Mouse (Mus musculus) kidney, postnatal 4 days (tissue): ENCODE measurements around the gene Radil.

ENCODE experiments used
- DNase-seq, 2 experiments: peaks; one replicate each; pipeline ENCODE4 v3.0.0; 2021; ENCODE audit warnings: mixed read lengths in 2 of 2

Radil gene

GRCm38 (mm10) chr5:142537286-142537685, 13.6 kb downstream of the Radil start:
- DNase-seq = peak in 1 of 2 experiments; percentile 30

- DNase-seq = no peak
Observed at GRCm38 (mm10) chr5:142535388-142535787, 15.5 kb downstream of the Radil start.

- DNase-seq = no peak
Observed at GRCm38 (mm10) chr5:142529915-142530314, 21.0 kb downstream of the Radil start, which contains the start of gene Papolb. TSS of gene Papolb (minus strand) at chr5:142530076.

- DNase-seq = no peak
Observed at GRCm38 (mm10) chr5:142524711-142525464, 26.0 kb downstream of the Radil start.

GRCm38 (mm10) chr5:142521195-142521866, 29.6 kb downstream of the Radil start:
- no peak for DNase-seq

GRCm38 (mm10) chr5:142520360-142520759, 30.5 kb downstream of the Radil start:
- no peak for DNase-seq

- DNase-seq = peak in 1 of 2 experiments; percentile 23
Observed at GRCm38 (mm10) chr5:142518973-142519372, 31.9 kb downstream of the Radil start.

- DNase-seq = no peak
Observed at GRCm38 (mm10) chr5:142512112-142512511, 38.8 kb downstream of the Radil start.

GRCm38 (mm10) chr5:142510061-142510414, 40.9 kb downstream of the Radil start:
- no peak for DNase-seq

GRCm38 (mm10) chr5:142509141-142510060, 41.5 kb downstream of the Radil start:
- DNase-seq = peak in 1 of 2 experiments; percentile 40

- peak in 1 of 2 experiments; percentile 37 for DNase-seq
Observed at GRCm38 (mm10) chr5:142505695-142506423, 45.0 kb downstream of the Radil start.

GRCm38 (mm10) chr5:142504175-142504574, 46.7 kb downstream of the Radil start:
- no peak for DNase-seq

GRCm38 (mm10) chr5:142502414-142502813, 48.5 kb downstream of the Radil start:
- DNase-seq = peak; percentile 84 to 90

- DNase-seq = peak in 1 of 2 experiments; percentile 31
Observed at GRCm38 (mm10) chr5:142500918-142501317, 50.0 kb downstream of the Radil start.

GRCm38 (mm10) chr5:142498964-142499363, 51.9 kb downstream of the Radil start:
- peak; percentile 71 to 73 for DNase-seq

- no peak for DNase-seq
Observed at GRCm38 (mm10) chr5:142495321-142496096, 55.4 kb downstream of the Radil start.

- no peak for DNase-seq
Observed at GRCm38 (mm10) chr5:142493307-142493706, 57.6 kb downstream of the Radil start.

GRCm38 (mm10) chr5:142489955-142490707, 60.8 kb downstream of the Radil start:
- no peak for DNase-seq

GRCm38 (mm10) chr5:142486654-142487053, 64.2 kb downstream of the Radil start:
- DNase-seq = no peak

- no peak for DNase-seq
Observed at GRCm38 (mm10) chr5:142483581-142483980, 67.3 kb downstream of the Radil start.

GRCm38 (mm10) chr5:142482512-142482911, 68.4 kb downstream of the Radil start:
- no peak for DNase-seq
